Mouse (Mus musculus) myocyte (in vitro differentiated cells): ENCODE data around the gene Rtel1.

Source experiments
- CEBPB ChIP-seq: IDR thresholded peaks from 2 replicates; pipeline ENCODE4 v1.6.1; 2011; ENCODE audit warnings: mild to moderate bottlenecking, moderate library complexity; ENCODE audit not compliant: poor library complexity, insufficient read depth, severe bottlenecking
- E2F4 ChIP-seq: IDR thresholded peaks from one replicate; pipeline ENCODE4 v1.6.1; 2011; ENCODE audit warnings: mild to moderate bottlenecking, control low read depth, moderate library complexity; ENCODE audit not compliant: insufficient read depth
- MAX ChIP-seq: IDR thresholded peaks from one replicate; pipeline ENCODE4 v1.6.1; 2011; ENCODE audit warnings: low read depth, mild to moderate bottlenecking, control low read depth
- MYOD1 ChIP-seq, 3 experiments: IDR thresholded peaks; one replicate each; pipeline ENCODE4 v1.6.1; 2011; ENCODE audit warnings: control low read depth in 2 of 3, low read depth in 2 of 3, mild to moderate bottlenecking in 2 of 3, moderate library complexity in 1 of 3; ENCODE audit not compliant: insufficient read length in 2 of 3, control insufficient read depth in 1 of 3
- MYOG ChIP-seq, 3 experiments: IDR thresholded peaks; one replicate each; pipeline ENCODE4 v1.6.1; 2011; ENCODE audit warnings: control low read depth in 2 of 3, low read depth in 2 of 3, mild to moderate bottlenecking in 2 of 3; ENCODE audit not compliant: insufficient read length in 2 of 3, control insufficient read depth in 1 of 3, insufficient read depth in 1 of 3
- POLR2A ChIP-seq: IDR thresholded peaks from one replicate; pipeline ENCODE4 v1.6.1; 2011; ENCODE audit warnings: low read depth, mild to moderate bottlenecking, control low read depth, moderate library complexity; ENCODE audit not compliant: insufficient read length
- SRF ChIP-seq: IDR thresholded peaks from one replicate; pipeline ENCODE4 v1.6.1; 2011; ENCODE audit warnings: low read depth; ENCODE audit not compliant: control insufficient read depth, insufficient read length
- TCF12 ChIP-seq: IDR thresholded peaks from one replicate; pipeline ENCODE4 v1.6.1; 2011; ENCODE audit warnings: mild to moderate bottlenecking, control low read depth; ENCODE audit not compliant: poor library complexity, insufficient read depth, severe bottlenecking
- USF1 ChIP-seq: IDR thresholded peaks from one replicate; pipeline ENCODE4 v1.6.1; 2011; ENCODE audit warnings: low read depth, mild to moderate bottlenecking, control low read depth, moderate library complexity

DNA sequence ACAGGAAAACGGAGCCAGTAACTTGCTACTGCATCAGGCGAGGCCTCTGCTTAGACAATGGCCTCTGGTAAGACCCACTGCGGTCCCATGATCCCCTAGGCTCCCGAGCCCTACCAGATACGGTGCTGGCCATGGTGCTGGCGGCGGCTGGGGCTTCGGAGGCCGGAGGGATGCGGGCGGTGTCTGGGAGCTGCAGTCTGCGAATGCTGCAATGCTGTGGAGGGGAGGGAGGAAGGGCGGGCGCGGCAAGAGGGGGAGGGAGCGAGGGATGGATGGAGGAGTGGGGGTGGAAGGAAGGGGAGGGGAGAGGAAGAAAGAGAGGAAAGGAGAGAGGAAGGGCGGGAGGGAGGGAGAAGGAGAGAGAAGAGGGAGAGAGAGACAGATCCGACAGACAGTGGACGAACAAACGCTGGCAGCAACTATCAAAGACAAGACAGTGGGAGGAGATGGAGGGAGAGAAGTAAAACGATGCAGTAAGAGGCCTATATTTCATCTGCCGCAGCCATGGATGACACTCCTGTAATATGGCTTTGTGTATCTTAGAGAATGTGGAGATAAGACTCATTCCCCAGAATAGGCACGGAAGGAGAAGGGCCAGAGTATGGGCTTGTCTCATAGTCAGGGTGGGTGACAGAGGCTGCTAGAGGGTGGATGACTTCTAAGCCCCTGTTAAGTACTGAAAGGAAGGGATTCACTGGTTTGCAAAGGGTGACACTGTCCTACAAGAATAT lies 5.3 kb upstream of the Rtel1 start, which contains the start of gene Stmn3:
- TF ChIP-seq POLR2A (no peak), USF1 (no peak), MAX (no peak), MYOG (IDR thresholded peaks at IDR 0.05; ENCODE audit: control insufficient read depth in 1 of 3, insufficient read depth in 1 of 3, insufficient read length in 2 of 3, low read depth in 2 of 3) (no peak), SRF (no peak), E2F4 (no peak), TCF12 (no peak), MYOD1 (IDR thresholded peaks at IDR 0.05; ENCODE audit: control insufficient read depth in 1 of 3, insufficient read length in 2 of 3, low read depth in 2 of 3) (no peak), CEBPB (no peak)
